Mouse (Mus musculus) megakaryocyte, embryonic 14.5 days (primary cell): Measurements from ENCODE around the gene Cntnap2. TPM values are rescaled to one million over a fixed set of nuclear protein-coding genes. Genes with fewer than 3 reads are reported as not detected.

Source experiments
- H3K27me3 ChIP-seq: replicated peaks from 2 replicates; pipeline ENCODE3; 2012; ENCODE audit warnings: inconsistent platforms
- H3K36me3 ChIP-seq: replicated peaks from 2 replicates; pipeline ENCODE3; 2012; ENCODE audit warnings: low read length, inconsistent platforms, mixed read lengths
- H3K4me1 ChIP-seq: 2 replicates; pipeline ENCODE4 v1.6.1; 2012; ENCODE audit warnings: inconsistent platforms
- H3K4me3 ChIP-seq: replicated peaks from 2 replicates; pipeline ENCODE3; 2012; ENCODE audit warnings: moderate library complexity, mild to moderate bottlenecking, inconsistent platforms
- H3K9me3 ChIP-seq: 2 replicates; pipeline ENCODE4 v1.6.1; 2012; ENCODE audit warnings: inconsistent platforms
- FLI1 ChIP-seq: IDR thresholded peaks from 2 replicates; pipeline ENCODE4 v1.6.1; 2012; ENCODE audit warnings: low read length, inconsistent platforms, mixed read lengths
- GATA1 ChIP-seq: IDR thresholded peaks from 3 replicates; pipeline ENCODE4 v1.6.1; 2012; ENCODE audit warnings: mixed read lengths, low read length, inconsistent platforms, borderline replicate concordance
- polyA plus RNA-seq: library from polyadenylated mRNA; stranded (reverse); fragments of >175 nt; gene quantifications from 2 replicates; pipeline ENCODE4 v1.2.3, GENCODE M21; 2012; ENCODE audit warnings: low replicate concordance; ENCODE audit not compliant: insufficient read depth

Gene Cntnap2
- polyA plus RNA-seq, 1 experiment = 0.03 TPM

- Histone ChIP-seq H3K4me1 (no peaks in the 10 kb centered on the region), H3K9me3 (no peaks in the 10 kb centered on the region), H3K36me3 (no peaks in the 10 kb centered on the region), H3K4me3 (no peak overlapping the region), H3K27me3 (no peaks in the 10 kb centered on the region)
- TF ChIP-seq FLI1 (no peak), GATA1 (no peak)
Observed at GRCm38 (mm10) chr6:46716576-46716975, 1657.4 kb downstream of the Cntnap2 start.

- no peaks in the 10 kb centered on the region for H3K36me3 ChIP-seq
- no peaks in the 10 kb centered on the region for H3K27me3 ChIP-seq
- no peaks in the 10 kb centered on the region for H3K9me3 ChIP-seq
- no peak for TF ChIP-seq GATA1
- TF ChIP-seq FLI1 = no peak
- H3K4me1 ChIP-seq = no peaks in the 10 kb centered on the region
- H3K4me3 ChIP-seq = no peak overlapping the region
Observed at GRCm38 (mm10) chr6:46733794-46734193, 1674.6 kb downstream of the Cntnap2 start.

GRCm38 (mm10) chr6:46748448-46748847 lies 1689.3 kb downstream of the Cntnap2 start:
- no peaks in the 10 kb centered on the region for H3K9me3 ChIP-seq
- no peak overlapping the region for H3K4me3 ChIP-seq
- H3K27me3 ChIP-seq = no peaks in the 10 kb centered on the region
- H3K36me3 ChIP-seq = no peaks in the 10 kb centered on the region
- H3K4me1 ChIP-seq = no peaks in the 10 kb centered on the region
- TF ChIP-seq GATA1 (no peak), FLI1 (no peak)

GRCm38 (mm10) chr6:46763481-46763880 lies 1704.3 kb downstream of the Cntnap2 start:
- H3K27me3 ChIP-seq = no peaks in the 10 kb centered on the region
- H3K4me3 ChIP-seq = no peak overlapping the region
- H3K9me3 ChIP-seq = peaks cover 6% of the 10 kb centered on the region; the same call in 1 of the 2 replicates
- H3K4me1 ChIP-seq = no peaks in the 10 kb centered on the region
- TF ChIP-seq GATA1 (no peak), FLI1 (no peak)
- no peaks in the 10 kb centered on the region for H3K36me3 ChIP-seq

- Histone ChIP-seq H3K27me3 (no peaks in the 10 kb centered on the region), H3K9me3 (no peaks in the 10 kb centered on the region), H3K4me1 (no peaks in the 10 kb centered on the region), H3K4me3 (no peak overlapping the region), H3K36me3 (no peaks in the 10 kb centered on the region)
- TF ChIP-seq GATA1 = no peak
- no peak for TF ChIP-seq FLI1
Observed at GRCm38 (mm10) chr6:46774529-46774928, 1715.4 kb downstream of the Cntnap2 start.

- Histone ChIP-seq H3K4me3 (no peak overlapping the region), H3K36me3 (no peaks in the 10 kb centered on the region)
- TF ChIP-seq GATA1 (no peak), FLI1 (no peak)
Observed at GRCm38 (mm10) chr6:46802264-46803110, 1743.3 kb downstream of the Cntnap2 start.

GRCm38 (mm10) chr6:46856635-46857034 lies 1797.5 kb downstream of the Cntnap2 start:
- H3K4me3 ChIP-seq = no peak overlapping the region
- TF ChIP-seq GATA1 (no peak), FLI1 (no peak)

More at GRCm38 (mm10) chr6:46802264-46803110, 1743.3 kb downstream of the Cntnap2 start:
- peaks cover 7% of the 10 kb centered on the region; the same call in 1 of the 2 replicates for H3K9me3 ChIP-seq
- peaks cover 6% of the 10 kb centered on the region for H3K4me1 ChIP-seq
- H3K27me3 ChIP-seq = no peaks in the 10 kb centered on the region

GRCm38 (mm10) chr6:46861076-46861475 lies 1801.9 kb downstream of the Cntnap2 start:
- no peaks in the 10 kb centered on the region for H3K9me3 ChIP-seq
- no peak overlapping the region for H3K4me3 ChIP-seq
- H3K27me3 ChIP-seq = no peaks in the 10 kb centered on the region
- H3K4me1 ChIP-seq = no peaks in the 10 kb centered on the region
- H3K36me3 ChIP-seq = no peaks in the 10 kb centered on the region
- TF ChIP-seq FLI1 = no peak
- TF ChIP-seq GATA1 = no peak

More at GRCm38 (mm10) chr6:46856635-46857034, 1797.5 kb downstream of the Cntnap2 start:
- no peaks in the 10 kb centered on the region for H3K4me1 ChIP-seq
- H3K36me3 ChIP-seq = no peaks in the 10 kb centered on the region
- H3K9me3 ChIP-seq = no peaks in the 10 kb centered on the region
- H3K27me3 ChIP-seq = no peaks in the 10 kb centered on the region

GRCm38 (mm10) chr6:46866317-46866716 lies 1807.2 kb downstream of the Cntnap2 start:
- Histone ChIP-seq H3K36me3 (no peaks in the 10 kb centered on the region), H3K4me3 (no peak overlapping the region), H3K9me3 (no peaks in the 10 kb centered on the region), H3K27me3 (no peaks in the 10 kb centered on the region), H3K4me1 (no peaks in the 10 kb centered on the region)
- no peak for TF ChIP-seq GATA1
- no peak for TF ChIP-seq FLI1

- Histone ChIP-seq H3K27me3 (no peaks in the 10 kb centered on the region), H3K36me3 (no peaks in the 10 kb centered on the region), H3K4me3 (no peak overlapping the region), H3K9me3 (no peaks in the 10 kb centered on the region), H3K4me1 (no peaks in the 10 kb centered on the region)
- no peak for TF ChIP-seq FLI1
- no peak for TF ChIP-seq GATA1
Observed at GRCm38 (mm10) chr6:46886230-46886629, 1827.1 kb downstream of the Cntnap2 start.

- no peaks in the 10 kb centered on the region for H3K4me1 ChIP-seq
- H3K4me3 ChIP-seq = no peak overlapping the region
- H3K36me3 ChIP-seq = no peaks in the 10 kb centered on the region
- no peaks in the 10 kb centered on the region for H3K27me3 ChIP-seq
- TF ChIP-seq GATA1 (no peak), FLI1 (no peak)
- H3K9me3 ChIP-seq = no peaks in the 10 kb centered on the region
Observed at GRCm38 (mm10) chr6:46909167-46909566, 1850.0 kb downstream of the Cntnap2 start.
